Mouse (Mus musculus): ENCODE data around the gene Zfp663. TPM values are rescaled to one million over a fixed set of nuclear protein-coding genes. Genes with fewer than 3 reads are reported as not detected.
A peak's percentile ranks its signal among the peaks of the same experiment; 100 is the strongest.

The Zfp663 gene
- total RNA-seq, 2 experiments from 2014 or later = not detected

GRCm38 (mm10) chr2:165321381-165321888, 47.1 kb downstream of the Zfp663 start:
- DNase-seq = peak; percentile 42

- DNase-seq = peak; percentile 74 to 85
Measured at GRCm38 (mm10) chr2:165320531-165321150, 47.9 kb downstream of the Zfp663 start.

GRCm38 (mm10) chr2:165319503-165319902, 49.0 kb downstream of the Zfp663 start:
- no peak for DNase-seq

- no peak for DNase-seq
Measured at GRCm38 (mm10) chr2:165318941-165319340, 49.6 kb downstream of the Zfp663 start.

GRCm38 (mm10) chr2:165317621-165318263, 50.8 kb downstream of the Zfp663 start:
- DNase-seq = no peak

GRCm38 (mm10) chr2:165316837-165317473, 51.6 kb downstream of the Zfp663 start:
- DNase-seq = peak; percentile 72 to 83

GRCm38 (mm10) chr2:165316204-165316603, 52.3 kb downstream of the Zfp663 start:
- DNase-seq = no peak

- DNase-seq = no peak
Measured at GRCm38 (mm10) chr2:165314197-165314596, 54.3 kb downstream of the Zfp663 start.

- no peak for DNase-seq
Measured at GRCm38 (mm10) chr2:165312381-165312780, 56.1 kb downstream of the Zfp663 start.

- DNase-seq = no peak
Measured at GRCm38 (mm10) chr2:165311577-165311976, 57.0 kb downstream of the Zfp663 start.

- DNase-seq = no peak
Measured at GRCm38 (mm10) chr2:165310818-165311425, 57.6 kb downstream of the Zfp663 start.

GRCm38 (mm10) chr2:165307801-165308200, 60.7 kb downstream of the Zfp663 start:
- DNase-seq = no peak

GRCm38 (mm10) chr2:165305438-165305837, 63.1 kb downstream of the Zfp663 start:
- no peak for DNase-seq

- no peak for DNase-seq
Measured at GRCm38 (mm10) chr2:165304819-165305218, 63.7 kb downstream of the Zfp663 start.

GRCm38 (mm10) chr2:165303354-165304012, 65.0 kb downstream of the Zfp663 start:
- DNase-seq = no peak

GRCm38 (mm10) chr2:165301409-165301808, 67.1 kb downstream of the Zfp663 start:
- DNase-seq = no peak

Other genes starting within 250 kb of the Zfp663 start
- 1 to 10 TPM in 1 of 2 experiments, under 1 TPM in 1; 0.52 to 1.0 TPM for gene Cdh22, start 133.9 kb downstream of the Zfp663 start, total RNA-seq (2021)
- gene Slc35c2, start 80.9 kb downstream of the Zfp663 start, total RNA-seq (2021) = 10 to 100 TPM; 16.3 to 18.0 TPM
- 10 to 100 TPM; 14.8 to 21.1 TPM for gene Elmo2, start 42.2 kb downstream of the Zfp663 start, total RNA-seq (2021)
- gene Zfp334, start 19.5 kb upstream of the Zfp663 start, total RNA-seq (2021) = 1 to 10 TPM; 2.3 to 2.5 TPM
- gene Ocstamp, start 31.7 kb upstream of the Zfp663 start, total RNA-seq (2021) = not detected
- gene Slc13a3, start 104.5 kb upstream of the Zfp663 start, total RNA-seq (2021) = under 1 TPM; 0.25 to 0.31 TPM
- 10 to 100 TPM; 10.5 to 12.6 TPM for gene Trp53rka, start 124.6 kb upstream of the Zfp663 start, total RNA-seq (2021)
- 1 to 10 TPM; 5.7 to 7.0 TPM for gene Slc2a10, start 135.1 kb upstream of the Zfp663 start, total RNA-seq (2021)
- 1 to 10 TPM; 1.3 to 1.9 TPM for gene Eya2, start 226.3 kb upstream of the Zfp663 start, total RNA-seq (2021)